Mouse (Mus musculus) gastrocnemius, postnatal 14 days (tissue): Measurements from ENCODE around the gene Gm10842. TPM values are rescaled to one million over a fixed set of nuclear protein-coding genes. Genes with fewer than 3 reads are reported as not detected.
"Not testable (repeated sequence)": the region's sequence is repeated elsewhere in the genome, so short reads cannot be mapped to it uniquely, and the experiment has no call there.

Experiments used
- DNase-seq: peaks from one replicate; pipeline ENCODE4 v3.0.0; 2021; ENCODE audit warnings: mixed read lengths
- intact Hi-C: fragments of 180-260 bp; cut with DNase I; formaldehyde crosslinking; loops from one replicate; pipeline ENCODE4 v1.15.1; 2025; ENCODE audit warnings: low total_unique reads
- long read RNA-seq, 2 experiments: library from polyadenylated mRNA; stranded (forward); transcript quantifications; one replicate each; pipeline ENCODE4 v2.0.0; 2021
- total RNA-seq, 2 experiments: library from RNA; stranded (reverse); gene quantifications; 2 replicates each; pipeline ENCODE4 v1.2.3; 2021

Gm10842 gene
- total RNA-seq, result not detected
- long read RNA-seq, experiment 1, result 0 reads
- long read RNA-seq, experiment 2, result 0 reads

DNA sequence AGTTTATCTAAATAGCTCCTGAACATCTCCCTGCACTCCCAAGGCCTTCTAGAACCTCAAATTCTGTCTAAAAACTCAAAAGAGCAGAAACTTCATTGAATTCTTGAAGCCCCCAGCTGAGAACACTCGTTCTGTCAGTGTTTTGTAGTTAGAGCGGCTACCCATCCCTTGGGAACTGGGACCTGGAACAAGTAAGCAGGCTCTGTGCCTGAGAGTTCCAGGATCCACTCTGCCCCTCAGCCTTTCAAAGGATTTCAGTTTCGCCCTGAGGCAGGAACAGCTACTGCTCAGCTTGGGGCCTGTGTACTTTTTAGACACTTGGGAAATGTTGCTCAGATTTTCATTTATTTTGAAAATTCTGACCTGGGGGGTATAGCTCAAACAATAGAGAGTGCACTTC, at the start of gene Gm10842:
TSS of gene Gm10842 (plus strand) at position 301 of the 400 bp plus-strand sequence.
- intact Hi-C loops, result no loop called here
- no peak for DNase-seq

DNA sequence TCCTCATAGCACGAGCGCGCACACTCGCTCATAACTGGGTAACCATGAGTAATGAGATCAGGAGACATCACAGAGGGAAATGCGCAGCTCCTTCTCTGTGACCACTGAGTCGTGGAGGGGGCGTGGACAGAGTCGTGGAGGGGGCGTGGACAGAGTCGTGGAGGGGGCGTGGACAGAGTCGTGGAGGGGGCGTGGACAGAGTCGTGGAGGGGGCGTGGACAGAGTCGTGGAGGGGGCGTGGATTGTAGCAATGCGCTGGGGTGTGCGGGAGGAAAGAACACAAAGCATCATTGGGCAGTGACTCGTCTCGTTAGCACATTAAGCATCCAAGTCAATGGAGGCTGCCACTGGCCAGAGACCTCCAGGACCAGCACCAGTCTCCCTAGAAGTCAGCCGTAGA, 34.2 kb upstream of the Gm10842 start:
- intact Hi-C loops, DNase-seq: not testable (repeated sequence)

DNA sequence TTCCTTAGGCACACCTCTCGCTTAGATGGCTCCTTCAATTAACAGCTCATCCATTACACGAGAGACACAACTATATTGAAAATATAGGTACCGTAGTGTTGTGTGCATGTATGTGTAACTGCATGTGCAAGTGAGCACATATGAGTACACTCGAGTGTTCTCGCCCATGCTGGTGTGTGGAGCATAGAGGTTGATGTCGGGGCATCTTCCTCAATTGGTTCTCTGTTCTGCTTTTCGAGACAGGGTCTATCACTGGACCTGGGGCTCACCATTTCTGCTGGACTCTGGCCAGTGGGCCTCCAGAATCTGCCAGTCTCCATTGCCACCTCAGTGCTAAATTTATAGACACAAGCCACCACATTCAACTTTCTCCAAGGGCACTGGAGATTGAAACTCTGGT, 28.9 kb upstream of the Gm10842 start:
- intact Hi-C loops, result no loop called here

DNA sequence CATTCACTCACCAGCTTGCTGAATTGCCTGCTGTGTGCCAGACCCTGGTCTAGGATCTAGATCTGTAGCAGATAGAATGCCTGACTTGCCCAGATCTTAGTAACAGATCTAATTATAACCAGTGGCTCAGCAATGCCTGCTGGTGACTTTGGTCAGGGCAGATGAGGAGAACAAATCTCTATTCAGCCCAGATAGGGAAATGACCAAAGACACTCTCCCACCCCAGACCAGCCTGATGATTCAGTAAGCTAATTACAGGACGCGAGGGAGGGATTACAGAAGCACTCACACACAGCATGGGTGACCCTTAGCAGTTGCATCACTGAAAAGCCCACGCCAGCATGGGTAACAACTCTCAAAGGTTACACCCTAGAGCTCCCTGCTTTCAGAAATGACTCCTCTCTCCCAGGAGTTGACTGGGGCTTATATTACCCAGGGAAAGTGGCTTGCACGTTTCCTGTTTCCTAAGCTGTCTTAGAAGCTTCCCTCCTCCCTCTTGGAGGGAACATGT, 26.1 kb upstream of the Gm10842 start:
- intact Hi-C loops, result loop anchor here (10.0 kb wide), 1 partner anchor 536 kb away; no protein-coding TSS in a partner anchor
- DNase-seq, result no peak

More for the DNA sequence above, 28.9 kb upstream of the Gm10842 start:
- no peak for DNase-seq

DNA sequence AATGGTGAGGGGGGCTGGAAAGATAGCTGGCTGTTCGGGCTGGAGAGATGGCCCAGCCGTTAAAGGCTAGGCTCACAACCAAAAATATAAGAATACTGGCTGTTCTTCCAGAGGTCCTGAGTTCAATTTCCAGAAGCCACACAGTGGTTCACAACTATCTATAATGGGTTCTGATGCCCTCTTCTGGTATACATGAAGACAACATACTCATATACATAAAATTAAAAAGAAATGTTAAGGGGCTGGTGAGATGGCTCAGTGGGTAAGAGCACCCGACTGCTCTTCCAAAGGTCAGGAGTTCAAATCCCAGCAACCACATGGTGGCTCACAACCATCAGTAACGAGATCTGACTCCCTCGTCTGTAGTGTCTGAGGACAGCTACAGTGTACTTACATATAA, 24.9 kb upstream of the Gm10842 start:
- intact Hi-C loops, result loop anchor here (10.0 kb wide), 1 partner anchor 537 kb away; no protein-coding TSS in a partner anchor
- not testable (repeated sequence) for DNase-seq

DNA sequence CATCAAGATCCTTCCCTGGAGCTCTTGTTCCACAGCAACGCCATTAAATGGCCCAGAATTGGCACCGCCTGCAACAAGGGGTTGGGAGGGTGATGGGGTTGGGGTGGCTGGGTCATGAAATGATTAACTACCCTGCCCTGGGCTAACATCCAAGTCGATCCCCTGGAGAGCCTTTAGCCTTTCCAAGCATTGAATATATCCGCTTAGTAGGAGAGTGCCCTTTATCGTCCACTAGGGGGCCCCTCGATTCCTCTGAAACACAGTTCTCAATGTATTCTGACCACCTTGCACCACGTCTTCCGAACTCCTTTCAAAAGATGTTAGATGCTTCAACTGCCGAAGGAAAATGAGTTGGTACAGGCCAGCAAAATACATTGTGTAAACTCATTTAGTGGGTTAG, 22.7 kb upstream of the Gm10842 start:
- peak; percentile 50 for DNase-seq
- intact Hi-C loops, result loop anchor here (10.0 kb wide), 1 partner anchor 539 kb away; no protein-coding TSS in a partner anchor

DNA sequence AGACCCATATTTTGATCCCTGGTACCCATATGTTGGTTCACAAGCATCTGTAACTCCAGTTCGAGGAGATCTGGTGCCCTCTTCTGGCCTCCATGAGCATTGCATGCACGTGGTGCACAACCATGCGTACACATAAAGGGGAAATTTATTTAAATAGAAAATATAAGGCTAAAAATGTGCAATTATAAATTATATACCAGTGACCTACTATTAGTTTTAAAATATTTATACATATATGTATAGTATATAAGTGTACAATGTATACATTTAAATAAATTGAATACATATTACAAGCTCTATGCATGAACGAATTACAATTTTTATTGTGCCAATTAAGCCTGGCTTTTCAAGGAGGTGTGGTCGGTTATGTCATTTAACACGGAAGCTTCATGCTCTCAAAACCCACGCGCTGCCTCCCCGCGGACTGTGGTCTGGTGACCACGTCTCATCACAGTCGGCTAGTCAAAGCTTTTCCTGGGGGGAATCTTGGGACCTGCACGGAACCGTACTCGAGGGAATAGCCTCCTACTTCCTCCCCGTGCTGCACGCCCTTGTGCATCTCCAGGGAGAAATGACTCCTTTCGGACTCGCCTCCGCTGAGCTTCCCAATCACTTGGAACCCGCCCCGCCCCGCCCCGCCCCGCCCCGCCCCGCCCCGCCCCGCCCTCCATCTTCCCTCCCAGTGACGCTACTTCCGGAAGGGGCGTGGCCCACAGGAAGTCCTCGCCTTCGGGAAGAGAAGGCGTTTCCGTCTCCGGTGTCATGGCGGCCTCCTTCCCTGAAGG, 20.8 kb upstream of the Gm10842 start, which contains the start of gene Mettl2:
TSS of gene Mettl2 (plus strand) at position 691 of the 785 bp plus-strand sequence.
- peak; percentile 85 for DNase-seq
- intact Hi-C loops, result loop anchor here (10.0 kb wide), 1 partner anchor 541 kb away; no protein-coding TSS in a partner anchor

DNA sequence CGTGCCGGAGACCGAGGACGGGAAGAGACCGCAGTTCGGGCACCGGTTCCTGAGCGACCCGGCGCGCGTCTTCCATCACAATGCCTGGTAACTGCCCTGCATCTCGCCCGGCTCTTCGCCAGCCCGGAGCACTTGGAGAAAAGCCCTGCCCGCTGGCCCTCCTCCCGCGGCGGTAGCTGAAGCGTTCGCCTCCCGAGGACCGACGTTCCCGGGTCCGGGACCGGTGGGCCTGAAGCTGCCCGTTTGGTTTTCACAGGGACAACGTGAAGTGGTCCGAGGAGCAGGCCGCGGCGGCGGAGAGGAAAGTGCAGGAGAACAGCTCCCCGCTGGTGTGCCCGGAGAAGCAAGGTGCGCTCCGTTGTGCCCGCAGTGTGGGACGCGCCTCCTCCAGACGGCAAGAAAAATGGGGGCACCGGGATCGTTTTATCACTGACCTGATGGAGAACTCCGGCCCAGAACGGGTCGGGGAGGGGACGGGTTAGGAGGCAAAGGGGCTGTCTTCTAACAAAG, 20.1 kb upstream of the Gm10842 start:
- intact Hi-C loops, result loop anchor here (10.0 kb wide), 1 partner anchor 542 kb away; no protein-coding TSS in a partner anchor
- DNase-seq, result no peak

DNA sequence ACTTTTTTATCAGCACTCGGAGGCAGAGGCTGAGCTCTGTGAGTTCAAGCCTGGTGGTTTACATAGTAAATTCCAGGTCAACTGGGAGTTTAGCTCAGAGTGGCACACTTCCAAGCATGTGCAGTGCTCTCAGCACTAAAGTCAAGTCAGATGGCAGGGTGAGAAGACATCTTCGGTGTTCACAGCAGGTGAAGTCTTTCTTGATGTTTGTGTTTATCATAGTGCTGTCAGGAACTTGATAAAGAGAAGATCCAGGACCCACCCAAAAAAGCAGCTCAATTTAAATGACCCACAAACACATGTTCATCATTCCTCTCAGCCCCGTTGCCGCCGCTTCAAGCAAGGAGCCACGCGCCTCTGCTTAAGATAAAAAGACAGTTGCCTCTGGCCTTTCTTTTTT, 11.0 kb upstream of the Gm10842 start:
- DNase-seq, result no peak
- intact Hi-C loops, result no loop called here

DNA sequence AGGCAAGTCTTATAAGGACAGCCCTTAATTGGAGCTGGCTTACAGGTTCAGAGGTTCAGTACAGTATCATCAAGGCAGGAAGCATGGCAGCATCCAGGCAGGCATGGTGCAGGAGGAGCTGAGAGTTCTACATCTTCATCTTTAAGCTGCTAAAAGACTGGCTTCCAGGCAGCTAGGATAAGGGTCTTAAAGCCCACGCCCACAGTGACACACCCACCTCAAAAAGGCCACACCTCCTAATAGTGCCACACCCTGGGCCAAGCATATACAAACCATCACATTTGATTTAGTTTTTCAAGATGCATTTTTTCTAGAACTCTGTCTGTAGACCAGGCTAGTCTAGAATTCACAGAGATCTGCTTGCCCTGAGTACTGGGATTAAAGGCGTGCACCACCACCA, 9.4 kb upstream of the Gm10842 start:
- DNase-seq, intact Hi-C loops: not testable (repeated sequence)

DNA sequence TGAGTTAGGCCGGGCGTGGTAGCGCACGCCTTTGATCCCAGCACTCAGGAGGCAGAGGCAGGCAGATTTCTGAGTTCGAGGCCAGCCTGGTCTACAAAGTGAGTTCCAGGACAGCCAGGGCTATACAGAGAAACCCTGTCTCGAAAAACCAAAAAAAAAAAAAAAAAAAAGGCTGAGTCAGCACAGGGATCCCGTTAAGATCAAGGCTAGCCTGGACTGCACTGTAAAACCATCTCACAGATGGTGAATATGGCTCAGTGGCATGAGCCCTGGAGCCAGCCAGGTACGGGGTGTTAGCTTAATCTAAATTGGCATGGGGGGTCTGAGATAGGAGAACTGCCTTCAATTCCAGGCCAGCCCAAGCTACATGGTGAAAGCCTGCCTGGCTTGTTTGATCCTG, 6.2 kb upstream of the Gm10842 start:
- intact Hi-C loops, DNase-seq: not testable (repeated sequence)

DNA sequence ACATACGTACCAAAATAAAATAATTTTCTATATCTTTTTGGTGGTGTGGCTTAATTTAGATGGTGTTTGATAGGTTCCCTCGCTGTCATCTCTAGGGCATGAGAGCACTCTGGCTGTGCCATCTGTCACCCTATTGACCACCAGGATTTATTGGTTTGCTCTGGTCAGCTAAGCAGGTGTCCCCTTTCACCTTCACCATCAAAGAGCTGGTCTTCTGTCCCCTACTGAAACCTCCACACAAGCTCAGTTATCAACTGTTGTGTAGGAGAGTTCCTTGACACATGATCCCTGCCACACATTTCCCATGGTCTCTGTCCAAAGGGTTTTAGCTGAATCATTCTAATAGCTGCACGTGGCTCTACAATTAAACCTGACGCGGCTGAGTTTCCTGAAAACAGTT, 5.6 kb upstream of the Gm10842 start:
- intact Hi-C loops, result no loop called here
- DNase-seq, result no peak

DNA sequence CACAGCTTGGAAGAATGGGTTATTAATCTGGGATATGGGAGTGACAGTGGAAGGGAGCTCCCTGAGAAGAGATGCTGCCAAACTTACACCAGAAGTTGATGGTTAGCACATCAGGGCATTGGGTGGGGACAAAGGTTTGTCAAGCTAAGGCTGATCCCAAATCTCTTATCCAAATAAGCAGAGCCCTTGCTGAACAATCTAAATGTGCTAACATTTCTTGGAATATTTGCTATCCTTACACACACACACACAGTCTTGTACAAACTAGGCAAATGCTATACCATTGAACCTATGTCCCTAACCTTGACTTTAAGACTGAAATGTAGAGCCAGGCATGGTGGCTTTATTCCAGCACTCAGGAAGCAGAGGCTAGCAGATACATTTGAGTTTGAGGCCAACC, 3.1 kb upstream of the Gm10842 start:
- intact Hi-C loops, result no loop called here
- DNase-seq, result no peak

DNA sequence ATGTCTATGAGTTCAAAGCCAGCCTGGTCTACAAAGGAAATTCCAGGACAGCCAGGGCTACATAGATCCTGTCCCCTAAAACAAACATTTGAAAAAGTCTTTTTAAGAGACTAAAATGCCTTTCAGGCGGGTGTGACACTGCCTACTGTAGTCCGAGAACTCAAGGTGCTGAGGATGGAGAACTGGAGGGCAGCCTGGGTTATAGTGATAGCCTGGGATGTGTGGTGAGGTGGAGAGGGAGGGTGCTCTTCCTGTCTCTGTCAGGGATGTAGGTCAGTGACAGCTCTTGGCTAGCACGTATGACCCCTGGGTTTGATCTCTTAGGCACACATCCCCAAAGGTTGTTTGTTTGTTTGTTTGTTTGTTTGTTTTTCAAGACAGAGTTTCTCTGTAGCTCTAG, 2.6 kb upstream of the Gm10842 start:
- no peak for DNase-seq
- intact Hi-C loops, result no loop called here

DNA sequence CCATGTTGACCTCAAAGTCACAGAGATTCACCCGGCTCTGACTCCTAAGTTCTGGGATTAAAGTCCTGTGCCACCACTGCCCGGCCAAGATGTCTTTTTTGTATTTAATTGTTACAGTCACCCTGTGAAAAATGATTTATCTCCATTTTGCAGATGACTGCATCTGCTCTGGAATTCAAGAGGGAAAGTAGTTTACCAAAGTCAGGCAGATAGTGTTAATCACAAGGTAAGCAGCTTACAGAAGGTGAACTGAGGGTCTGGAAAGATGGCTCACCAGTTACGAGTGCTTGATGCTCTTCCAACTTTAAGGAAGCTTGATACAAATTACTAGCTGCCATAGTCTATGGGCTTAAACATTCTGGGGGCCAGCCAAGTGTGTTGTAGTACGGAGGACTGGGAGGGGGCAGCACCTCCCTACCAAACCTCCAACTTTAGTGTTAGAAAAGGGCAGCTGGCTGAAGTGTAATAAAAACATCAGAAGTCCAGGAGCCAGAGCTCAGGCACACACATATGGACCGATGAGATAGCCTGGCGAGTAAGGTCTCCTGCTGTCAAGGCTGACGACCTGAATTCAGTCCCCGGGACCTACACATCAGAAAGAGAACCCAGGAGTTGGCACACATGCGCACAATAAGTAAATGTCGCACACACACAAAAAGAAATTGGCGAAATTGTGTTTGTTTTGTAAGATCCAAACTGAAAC, 2.0 kb upstream of the Gm10842 start:
- intact Hi-C loops, result no loop called here
- no peak for DNase-seq

DNA sequence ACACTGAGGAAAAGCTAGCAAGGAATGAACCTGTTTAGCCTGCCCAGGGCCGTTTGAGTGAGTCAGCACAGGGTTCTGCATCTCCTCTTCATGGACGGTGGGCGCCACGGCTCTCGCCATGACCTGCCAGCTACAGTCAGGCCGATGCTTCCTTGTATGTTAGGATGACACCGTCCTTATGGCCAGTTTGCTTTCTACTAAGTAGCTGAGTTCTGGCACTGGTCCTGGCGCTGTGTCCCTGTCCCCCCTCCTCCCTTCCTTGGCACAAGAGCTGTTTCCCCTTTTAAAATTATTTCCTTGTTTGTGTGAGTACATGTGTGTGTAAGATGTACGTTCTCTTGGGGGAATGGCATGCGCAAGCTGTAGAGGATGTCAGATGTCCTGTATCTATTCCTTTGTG, 1.5 kb upstream of the Gm10842 start:
- intact Hi-C loops, result no loop called here
- DNase-seq, result no peak

DNA sequence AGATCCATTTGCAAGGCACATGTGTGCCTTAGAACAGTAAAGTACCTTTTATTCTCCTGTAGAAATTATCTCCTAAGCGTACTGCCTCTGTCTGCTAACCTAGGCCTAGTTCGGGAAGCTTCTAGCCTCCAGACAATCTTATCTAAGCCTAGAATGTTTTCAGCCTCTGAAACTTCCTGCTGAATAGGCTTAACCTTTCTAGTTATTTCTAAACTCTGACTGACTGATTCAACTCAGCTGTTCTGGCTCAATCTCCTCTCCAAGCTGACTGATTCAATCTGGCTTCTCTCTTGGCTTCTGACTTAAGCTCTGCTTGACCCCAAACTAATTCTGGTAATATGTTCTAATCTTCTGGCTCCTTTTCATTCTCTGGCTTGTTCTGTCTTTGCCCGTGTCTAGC, 2.7 kb downstream of the Gm10842 start:
- intact Hi-C loops, result no loop called here
- no peak for DNase-seq

DNA sequence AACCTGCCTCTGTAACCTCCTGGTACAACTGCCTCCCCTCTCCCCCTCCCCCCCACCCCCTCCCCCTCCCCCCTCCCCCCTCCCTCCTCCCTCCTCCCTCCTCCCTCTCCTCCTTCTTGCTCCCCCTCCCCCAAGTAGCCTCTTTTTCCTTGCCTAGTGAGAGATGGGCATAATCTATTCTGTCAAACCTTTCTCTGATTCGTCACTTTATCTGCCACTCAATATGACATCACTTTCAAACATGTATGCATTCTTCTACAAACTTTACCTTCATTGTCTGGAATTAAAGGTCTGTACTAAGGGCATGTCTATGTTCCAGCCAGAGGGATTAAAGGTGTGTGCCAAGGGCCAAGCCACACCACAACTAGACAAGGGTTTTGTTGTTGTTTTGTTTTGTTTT, 3.1 kb downstream of the Gm10842 start:
- DNase-seq, result no peak

DNA sequence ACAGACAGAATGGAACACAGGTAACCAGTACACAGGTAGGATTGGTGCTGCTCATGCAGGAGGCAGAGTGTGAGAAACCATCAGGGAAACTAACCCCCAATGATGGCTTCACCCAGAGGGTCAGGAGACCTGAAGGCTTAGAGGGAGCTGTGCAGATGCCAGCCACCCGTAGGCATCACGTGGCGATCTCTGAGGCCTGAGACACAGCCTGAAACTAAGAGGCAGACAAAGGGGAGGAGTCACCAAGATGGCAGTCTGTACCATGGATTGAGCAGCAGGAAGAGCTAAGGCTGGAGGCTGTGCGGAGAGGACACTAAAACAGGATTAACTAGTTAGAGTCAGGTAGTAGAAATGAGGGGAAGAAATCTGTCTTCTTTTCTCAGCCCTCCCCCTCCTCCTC, 4.0 kb downstream of the Gm10842 start:
- intact Hi-C loops, result no loop called here
- DNase-seq, result no peak

More for the DNA sequence above, 3.1 kb downstream of the Gm10842 start:
- intact Hi-C loops, result no loop called here
